Mouse (Mus musculus) adrenal gland, adult 18-20 months (tissue): ENCODE measurements around the gene Ntn1. TPM values are rescaled to one million over a fixed set of nuclear protein-coding genes. Genes with fewer than 3 reads are reported as not detected.

Source experiments
- DNase-seq, 2 experiments: peaks; one replicate each; pipeline ENCODE4 v3.0.0; 2021 to 2022; ENCODE audit warnings: low spot score in 2 of 2
- total RNA-seq, 2 experiments: library from RNA; stranded (reverse); gene quantifications; 1 replicate in 1 of 2; 2 replicates in 1 of 2; pipeline ENCODE4 v1.2.3; 2021

Gene Ntn1
- total RNA-seq, 2 experiments from 2014 or later: 13.8 to 14.1 TPM

DNA sequence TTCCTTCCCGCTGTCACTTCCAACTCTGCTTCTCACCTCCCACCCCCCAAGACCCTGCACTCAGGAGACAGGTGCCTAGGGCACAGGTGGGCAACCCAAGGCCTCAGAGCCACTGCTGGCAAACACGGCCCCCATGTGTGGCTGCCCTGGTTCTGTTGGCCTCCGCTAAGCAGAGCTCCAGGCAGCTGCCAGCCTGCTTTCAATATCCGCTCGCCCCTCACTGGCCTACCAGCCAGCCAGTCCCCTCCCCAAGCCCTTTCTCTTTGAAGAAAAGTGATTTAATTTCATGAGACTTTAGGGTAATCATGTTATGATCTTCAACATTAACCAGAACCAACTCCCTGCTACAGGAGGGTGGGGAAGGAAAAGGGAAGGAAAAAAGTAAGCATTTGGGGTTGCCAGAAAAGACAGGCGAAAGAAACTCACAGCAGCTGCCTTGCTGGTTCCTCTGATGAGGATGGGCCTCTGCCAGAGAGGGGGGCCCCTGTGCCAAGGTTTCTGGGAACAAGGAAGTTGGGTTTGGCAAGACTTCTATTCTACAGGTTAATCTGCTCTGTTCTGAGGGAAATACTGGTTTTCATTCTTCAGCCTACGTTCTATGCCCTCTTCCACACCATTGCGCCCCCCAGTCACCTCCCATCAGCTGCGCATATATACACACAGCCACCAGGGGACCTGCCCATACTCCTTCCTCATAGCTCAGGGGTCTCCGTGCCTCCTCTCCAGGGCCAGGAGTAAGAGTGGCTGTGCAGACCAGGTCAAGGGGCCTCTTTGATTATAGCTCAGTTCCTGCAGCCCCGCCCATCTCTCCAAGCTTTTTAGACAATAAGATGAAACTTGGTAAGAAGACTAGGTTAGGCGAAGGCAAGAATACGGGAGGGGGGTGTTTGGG lies 59.3 kb downstream of the Ntn1 start:
- no peak for DNase-seq

DNA sequence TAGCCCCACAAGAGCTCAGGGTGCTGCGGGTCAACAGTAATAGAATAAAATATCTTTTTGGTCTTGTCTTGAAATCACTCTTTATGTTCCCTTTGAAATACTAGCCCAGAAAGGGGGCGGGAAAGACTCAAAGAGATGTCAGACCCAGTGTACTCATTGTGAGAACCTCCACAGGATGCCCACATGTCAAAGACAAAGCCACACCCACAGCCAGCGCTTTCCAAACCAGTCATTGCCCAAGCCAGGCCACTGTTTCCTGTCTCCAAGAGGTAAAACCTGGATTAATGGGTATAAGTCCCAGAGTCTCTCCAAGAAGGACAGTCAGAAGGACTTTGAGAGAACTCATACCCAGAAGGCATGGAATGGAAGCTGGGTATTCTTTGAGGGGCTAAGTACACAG lies 60.3 kb downstream of the Ntn1 start:
- no peak for DNase-seq

DNA sequence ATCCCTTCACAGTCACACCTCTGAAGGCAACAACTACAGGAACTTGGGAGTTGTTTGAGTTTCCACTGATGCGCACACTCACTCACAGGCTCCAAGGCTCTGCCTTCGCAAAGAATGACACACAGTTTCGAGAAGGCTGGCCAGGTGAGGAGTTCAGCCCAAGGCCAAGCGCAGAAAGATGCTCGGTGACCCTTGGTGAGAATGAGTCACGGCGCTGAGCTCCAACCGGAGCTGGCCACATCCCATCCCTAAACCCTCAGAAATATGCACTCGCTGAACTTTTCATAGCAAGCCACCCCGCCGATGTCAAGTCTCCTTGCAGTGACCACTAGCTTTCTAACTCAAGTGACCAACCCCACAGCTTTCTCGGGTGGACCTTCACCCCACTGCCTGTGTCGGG lies 60.8 kb downstream of the Ntn1 start:
- DNase-seq: no peak

DNA sequence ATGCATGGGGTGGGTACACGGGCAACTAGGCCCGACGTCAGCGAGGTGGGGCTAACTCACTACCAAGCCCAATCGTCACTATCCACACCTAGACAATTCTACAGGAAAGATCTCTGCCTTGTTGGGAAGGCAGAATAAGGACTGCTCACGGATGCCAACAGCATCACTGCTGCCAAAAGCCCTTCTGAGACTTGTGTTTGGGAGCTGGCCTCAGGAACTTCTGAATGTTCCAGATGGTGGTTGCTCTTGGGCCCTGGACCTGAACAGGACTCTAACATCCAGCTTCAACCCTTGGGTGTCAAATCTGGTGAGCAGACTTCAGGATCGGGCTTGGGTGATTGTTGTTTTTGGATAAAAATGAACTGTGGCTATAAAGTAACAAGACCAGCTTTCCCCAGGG lies 61.3 kb downstream of the Ntn1 start:
- no peak for DNase-seq

DNA sequence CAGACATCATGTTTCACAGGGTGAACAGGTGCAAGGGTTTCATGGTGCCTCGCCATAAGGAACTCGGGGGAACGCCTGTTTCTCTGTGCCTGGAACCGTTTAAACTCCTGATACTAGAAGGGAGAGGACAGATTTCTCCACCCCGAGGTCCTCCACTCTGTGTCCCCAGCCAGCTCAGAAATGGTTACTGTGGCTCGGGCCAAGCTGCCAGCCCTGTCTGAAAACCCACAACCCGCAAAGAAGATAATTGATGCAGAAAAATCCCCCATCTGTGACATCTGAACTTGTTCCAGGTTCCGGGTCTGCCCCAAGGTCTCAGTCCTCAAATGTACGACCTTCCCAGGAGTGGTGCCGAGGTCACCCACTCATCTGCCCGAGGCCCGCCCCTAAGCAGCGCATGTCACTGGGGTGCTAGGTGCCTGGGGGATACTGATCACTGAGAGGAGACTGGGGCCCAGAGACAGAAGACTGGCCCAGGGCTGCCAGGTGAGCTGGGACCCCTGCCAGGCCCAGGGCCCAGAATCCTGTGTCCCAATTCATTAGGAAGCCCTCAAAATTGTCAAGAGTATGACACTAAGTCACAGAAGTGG lies 68.9 kb downstream of the Ntn1 start:
- DNase-seq: peak in 1 of 2 experiments; percentile 18

DNA sequence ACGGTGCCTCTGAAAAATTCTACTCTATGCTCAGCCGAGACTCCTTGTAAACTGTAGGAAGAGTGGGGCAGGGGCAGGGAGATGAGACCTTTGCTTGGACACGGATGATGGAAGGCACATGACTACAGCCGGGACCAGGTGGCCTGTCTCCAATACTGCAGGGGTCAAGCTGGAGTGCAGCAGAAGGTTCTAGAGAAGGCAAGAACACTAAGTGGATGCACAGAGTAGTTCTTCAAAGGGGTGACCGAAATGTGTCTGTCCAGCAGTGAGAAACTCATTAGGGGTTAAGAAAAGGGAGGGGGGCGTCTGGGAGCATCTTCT lies 69.5 kb downstream of the Ntn1 start:
- no peak for DNase-seq

DNA sequence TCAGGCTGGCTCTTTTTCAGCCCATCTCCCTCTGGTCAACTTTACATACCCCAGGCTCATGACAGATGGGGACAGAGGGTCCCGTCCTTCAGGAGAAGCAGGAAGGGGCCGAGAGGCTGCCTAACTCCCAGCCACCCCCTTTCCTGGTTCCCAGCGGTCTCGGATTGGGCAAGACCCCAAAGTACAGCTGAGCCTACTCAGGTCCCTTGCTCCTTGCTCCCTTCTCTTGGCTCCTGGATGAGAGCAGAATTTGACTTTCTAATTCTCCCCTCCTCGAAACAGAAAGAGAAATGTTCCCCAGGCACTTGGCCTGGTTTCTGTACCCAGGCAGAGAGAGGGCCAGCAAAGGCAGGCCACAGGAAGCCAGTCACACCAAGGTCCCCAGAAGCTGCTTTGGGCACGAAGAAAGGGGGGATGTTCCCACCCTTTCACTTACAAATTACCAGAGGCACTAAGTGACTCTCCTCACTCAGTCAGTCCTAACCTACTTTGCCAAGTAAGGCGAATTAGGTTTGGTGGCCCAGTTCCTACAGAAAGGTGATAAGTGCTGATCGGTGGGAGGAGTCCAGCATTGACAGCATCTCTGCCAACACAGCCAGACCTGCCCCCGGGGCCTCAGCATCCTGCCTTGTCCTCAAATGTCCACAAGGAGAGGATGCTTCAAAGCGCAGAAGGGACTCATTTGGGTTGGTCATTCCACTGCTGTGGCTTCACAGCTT lies 70.1 kb downstream of the Ntn1 start:
- DNase-seq: no peak

DNA sequence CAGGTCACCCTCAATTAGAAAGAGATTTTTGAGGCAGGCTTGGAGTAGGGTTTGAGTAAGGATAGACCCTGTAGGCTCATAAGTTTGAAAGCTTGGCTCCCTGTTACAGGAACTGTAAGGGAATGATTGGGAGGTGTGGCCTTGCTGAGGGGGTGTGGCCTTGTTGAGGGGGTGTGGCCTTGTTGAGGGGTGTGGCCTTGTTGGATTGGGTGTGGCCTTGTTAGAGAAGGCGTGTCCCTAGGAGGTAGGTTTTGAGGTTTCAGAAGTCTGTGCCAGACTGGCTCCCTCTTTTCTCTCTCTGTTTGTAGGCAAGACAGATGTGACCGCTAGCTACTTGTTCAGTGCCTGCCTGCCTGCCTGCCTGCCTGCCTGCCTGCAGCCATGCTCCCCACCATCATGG lies 75.8 kb downstream of the Ntn1 start:
- DNase-seq: no peak

DNA sequence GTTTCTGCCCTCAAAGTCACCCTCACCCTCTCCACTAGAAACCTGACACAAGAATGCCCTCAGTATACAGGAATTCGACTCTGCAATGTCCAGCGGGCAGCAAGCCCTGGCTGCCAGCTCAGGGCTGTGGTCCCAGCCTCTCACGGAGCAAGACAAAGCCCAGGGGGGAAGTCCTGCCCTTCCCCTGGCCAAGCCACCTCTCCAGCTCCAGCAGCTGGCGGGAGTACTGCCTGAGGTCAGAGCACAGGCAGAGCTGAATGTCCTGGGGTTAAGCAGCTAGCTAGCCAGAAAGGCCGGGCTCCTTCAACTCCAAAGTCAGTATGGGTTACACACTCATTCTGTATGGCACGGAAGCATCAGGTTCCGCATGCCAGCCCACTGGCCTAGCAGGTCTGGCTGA lies 79.2 kb downstream of the Ntn1 start:
- DNase-seq: no peak

DNA sequence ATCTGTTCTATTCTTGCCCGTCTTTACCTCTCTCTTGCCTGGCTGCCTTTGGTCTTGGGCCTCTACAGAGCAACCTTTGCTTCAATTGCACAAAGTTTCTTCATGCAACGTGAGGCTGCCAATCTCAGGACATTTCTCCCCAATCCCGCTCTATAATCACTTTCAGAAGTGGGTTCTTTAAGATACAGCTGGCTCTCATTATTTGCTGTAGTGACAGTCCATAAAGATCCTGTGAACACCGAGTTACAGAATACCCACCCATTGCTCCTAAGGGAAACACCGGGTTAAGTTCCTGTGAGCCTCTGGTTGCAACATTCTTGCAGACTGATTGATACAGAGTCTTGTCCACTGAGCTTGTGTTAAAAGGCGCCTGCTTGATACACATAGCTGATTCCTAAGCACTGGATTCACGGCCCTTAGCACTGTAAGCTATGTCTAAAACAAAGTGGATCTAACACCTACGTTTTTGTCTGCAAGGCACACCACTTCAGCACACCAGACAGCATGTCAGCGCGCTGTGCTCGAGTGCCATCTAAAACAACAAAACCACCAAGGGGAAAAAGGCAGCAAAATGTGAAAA lies 85.0 kb downstream of the Ntn1 start:
- DNase-seq: no peak

DNA sequence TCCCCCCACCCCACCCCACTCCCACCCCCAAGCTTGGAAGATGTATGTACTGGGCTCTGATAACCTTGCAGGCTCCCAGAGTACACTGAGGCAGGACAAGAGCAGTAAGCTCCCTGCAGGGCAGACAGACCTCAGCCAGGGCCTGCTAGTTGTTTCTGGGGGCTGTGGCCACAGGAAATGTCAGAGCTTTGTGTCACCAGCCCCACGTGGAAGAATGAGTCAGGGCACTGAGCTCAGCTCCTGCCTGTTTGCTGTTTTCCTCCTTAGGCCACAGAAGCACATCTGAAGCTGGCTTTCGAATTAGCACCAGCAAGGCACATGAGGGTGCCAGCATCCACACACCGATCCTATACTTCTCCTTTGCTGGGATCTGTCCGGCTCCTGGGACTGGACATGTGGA lies 86.8 kb downstream of the Ntn1 start:
- DNase-seq: no peak

DNA sequence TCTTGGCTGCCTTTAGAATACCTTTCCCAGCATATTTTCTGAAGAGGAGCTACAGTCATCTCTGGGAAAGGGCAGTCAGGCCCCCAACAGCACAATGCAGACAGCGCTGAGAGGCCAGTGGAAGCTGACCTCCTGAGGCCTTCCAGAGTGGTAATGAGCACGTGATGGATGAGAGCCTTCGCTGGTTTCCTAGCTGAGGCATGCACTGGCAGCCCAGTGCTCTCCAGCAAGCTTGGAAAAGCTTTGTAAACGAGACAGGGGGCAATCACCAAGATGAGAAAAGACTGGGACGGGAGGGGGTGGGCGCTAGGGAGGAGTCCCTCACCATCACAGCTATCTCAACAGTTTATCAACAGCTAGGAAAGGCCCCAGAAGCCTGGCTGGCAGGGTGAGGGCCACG lies 87.6 kb downstream of the Ntn1 start:
- DNase-seq: no peak

DNA sequence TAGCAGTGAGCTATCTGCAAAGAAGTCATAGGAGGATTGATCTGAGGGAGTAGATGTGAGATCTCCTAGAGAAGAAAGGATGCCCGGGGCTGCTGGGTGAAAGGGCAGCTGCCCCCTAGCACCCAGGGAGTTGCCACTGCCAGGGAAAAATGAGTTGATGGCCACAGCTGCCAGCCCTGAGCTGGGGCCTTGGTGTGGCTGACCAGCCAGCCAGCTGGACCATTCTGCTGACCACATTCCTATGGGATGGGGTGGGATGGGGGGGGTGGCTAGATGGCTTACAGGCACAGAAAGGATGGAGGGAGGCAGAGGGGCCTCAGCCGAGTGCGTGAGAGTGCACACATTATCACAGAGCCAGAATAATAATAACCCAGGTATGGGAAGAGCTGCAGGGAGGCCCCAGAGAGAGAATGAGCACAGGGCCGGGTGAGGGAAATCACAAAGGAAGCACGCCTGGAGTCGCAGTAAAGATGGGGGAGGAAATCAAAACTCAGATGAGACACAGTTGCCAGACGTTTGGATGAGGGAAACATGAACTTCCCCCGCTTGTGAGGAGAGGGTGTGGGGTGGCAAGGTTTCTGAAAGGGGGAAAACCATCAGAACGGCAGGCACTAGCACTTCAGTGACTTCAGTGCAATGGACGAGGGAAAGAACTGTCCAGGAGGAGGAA lies 91.6 kb downstream of the Ntn1 start:
- DNase-seq: no peak

DNA sequence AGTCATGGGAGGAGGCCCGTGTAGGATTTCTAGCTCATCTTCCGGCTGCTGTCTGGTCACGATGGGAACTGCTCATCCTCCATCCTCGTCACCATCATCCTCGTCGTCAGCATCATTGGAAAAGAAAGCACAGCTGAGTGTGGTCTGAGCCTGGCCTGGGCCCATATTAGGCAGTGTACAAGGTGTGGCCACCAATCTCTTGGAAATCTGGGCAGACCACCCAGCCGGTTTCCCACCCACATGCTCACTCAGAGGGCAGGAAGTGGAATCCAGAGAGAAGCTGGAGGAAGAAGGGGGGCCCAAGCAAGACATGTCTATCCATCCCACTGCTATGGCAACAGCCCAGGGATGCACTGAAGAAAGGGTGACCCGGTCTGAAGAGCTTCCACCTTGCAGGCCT lies 94.6 kb downstream of the Ntn1 start:
- no peak for DNase-seq

DNA sequence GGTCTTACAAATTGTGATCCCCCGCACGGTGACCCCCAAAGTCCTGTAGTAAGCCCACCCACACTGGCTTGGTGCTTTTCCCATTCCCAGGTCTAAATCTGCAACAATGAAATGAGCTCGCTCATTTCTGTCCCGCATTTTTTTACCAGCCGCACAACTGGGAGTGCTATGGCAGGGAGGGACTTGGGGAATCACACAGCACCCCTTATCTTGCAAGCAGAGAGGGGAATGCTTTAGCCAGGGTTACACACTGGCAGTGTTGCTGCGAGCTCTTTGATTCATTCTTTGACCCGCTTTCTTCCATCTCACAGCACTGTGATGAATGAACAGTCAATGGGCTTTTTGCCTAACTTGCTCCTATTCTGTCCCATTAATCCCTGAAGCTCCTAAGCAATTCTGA lies 98.3 kb downstream of the Ntn1 start:
- no peak for DNase-seq

DNA sequence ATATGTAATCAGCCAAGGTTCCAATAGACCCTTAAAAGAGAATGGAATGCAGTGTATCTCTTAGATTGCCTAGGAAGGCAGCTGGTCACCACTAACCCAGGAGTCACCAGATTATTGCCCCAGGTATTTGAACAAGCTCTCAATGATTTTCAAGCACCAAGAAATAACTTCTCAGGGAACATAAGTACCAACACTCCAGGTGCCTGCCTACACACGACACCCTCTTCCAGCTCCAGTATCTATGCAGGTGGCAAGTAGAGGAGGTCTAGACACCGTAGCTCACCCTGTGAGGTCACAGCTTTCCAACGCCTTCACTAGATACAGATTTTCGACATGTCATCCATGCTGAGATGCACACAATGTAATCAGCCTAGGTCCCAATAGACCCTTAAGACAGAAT lies 99.0 kb downstream of the Ntn1 start:
- DNase-seq: no peak

DNA sequence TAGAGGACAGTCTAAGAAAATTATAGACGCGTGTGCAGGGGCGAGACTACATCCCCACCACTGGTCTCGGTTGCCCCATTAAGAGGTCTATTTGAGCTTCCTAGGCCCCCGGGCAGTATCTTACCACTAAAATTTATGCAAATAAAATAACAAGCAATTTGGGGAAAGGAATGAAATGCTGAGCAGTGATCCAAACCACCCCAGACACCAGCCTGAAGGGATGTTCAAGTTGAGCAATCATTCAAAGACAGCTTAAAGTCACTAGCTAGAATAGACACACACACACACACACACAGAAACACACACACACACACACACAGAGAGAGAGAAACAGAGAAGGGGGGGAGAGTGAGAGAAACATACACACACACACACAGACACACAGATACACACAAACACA lies 105.1 kb downstream of the Ntn1 start:
- DNase-seq: no peak

DNA sequence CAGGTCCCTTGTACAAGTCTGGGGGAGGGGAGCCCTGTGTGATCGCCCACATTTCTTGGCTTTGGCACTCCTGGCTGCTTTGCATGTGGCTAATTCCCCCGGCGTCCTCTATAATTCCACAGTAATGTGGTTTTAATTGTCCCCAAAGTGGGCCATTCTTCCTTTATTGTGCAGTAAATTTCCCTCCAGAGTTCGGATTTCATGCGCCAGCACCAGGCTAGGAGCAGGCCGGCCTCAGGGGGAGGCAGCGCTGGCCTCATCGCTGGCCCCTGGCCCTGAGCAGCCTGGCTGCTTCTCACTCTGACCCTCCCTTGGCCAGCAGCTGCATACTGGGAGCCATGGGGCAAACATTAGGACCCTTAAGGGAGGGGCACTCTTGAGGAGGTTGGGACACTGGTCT lies 110.0 kb downstream of the Ntn1 start:
- no peak for DNase-seq

DNA sequence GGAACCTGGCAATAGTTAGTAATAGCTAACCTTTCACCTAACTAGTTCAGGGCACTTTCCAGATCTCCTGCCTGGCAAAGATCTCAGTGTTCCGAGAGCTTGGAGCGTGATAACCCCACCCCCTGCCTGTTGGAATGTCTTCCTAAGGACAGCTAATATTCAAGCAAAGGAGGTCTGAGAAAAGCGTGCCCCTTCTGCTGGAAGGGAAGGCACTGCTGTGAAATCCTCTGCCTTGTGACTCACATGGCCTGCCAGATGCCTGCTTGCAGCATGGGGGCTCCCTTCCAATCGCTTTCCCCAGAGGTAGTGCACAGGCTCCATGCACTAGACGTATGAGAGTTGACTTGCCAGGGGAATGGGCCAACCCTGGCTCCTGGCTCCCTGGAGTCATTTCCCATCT lies 113.3 kb downstream of the Ntn1 start:
- peak in 1 of 2 experiments; percentile 27 for DNase-seq

DNA sequence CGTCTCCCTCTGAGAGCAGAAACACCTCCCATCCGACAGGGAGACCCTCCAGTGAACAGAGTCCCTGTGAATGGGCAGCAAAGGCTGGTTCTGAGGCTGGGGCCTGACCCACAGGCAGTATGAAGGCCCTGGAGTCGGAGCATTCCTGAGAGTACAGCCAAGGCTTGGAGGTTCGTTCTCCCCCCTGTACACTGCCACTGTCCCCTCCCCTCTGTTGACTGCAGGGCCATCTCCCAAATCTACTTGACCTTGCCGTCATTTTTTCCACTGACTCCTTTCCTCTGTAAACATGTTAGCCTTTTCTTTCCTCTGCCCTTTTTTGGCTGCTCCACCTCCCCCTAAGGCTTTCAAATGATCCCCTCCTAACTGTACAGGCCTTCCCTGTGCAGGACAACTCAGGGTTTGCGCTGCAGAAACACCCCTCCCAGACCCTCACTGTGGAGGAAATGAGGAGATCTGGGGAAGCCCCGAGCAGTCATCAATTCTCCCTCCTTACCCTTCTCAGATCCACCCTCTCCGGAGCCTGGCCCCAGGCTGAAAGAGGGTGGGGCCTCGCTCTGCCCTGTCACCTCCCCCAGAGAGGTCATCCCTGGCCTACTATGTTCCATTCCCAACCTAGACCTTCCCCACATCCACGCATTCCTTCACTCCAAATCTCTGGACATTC lies 114.3 kb downstream of the Ntn1 start:
- no peak for DNase-seq

DNA sequence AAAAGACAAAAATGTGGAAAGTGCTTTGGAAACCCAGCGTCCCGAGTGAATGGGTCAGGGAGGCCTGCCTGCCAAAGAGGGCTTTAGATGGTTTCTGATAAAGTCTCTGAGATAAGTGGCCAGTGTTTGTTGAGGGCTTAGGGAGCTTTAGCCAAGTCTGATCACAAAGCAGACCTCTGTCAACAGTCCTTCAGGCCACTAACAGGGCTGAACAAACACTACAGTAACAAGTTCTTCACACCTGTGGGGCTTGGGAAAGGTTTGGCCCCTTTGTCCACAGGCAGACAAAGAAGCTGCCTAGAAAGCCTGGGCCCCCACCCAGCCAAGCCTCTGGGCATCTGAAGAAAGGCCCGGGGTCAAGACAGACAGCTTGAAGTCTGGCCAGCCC lies 114.9 kb downstream of the Ntn1 start:
- no peak for DNase-seq
